ENCODE assay signal across 11 mouse cellular contexts in genomic region chr17:34347606-34348308, GRCm38 (mm10). TPM values are rescaled to one million over a fixed set of nuclear protein-coding genes. Genes with fewer than 3 reads are reported as not detected.
A peak's percentile ranks its signal among the peaks of the same experiment; 100 is the strongest.
DNase-seq lines count a peak whose midpoint lies in the region; ATAC-seq and TF ChIP-seq lines count a peak whose summit lies in the region.
"Had no signal": no experiment of that assay in that cellular context is flagged by ENCODE, and none has a peak within 500 bp of the region (broad histone marks: within the 10 kb centered on the region; RNA-seq: fewer than 3 reads in every experiment).

No protein-coding gene starts in this region.

- 0 out of 2 replicates have a peak overlapping the region, but pooled peaks have one; percentile 14 for H3K27ac ChIP-seq in layer of hippocampus, adult 2 months
- H3K27ac ChIP-seq: heart, embryonic 15.5 days had no signal

- H3K4me3 ChIP-seq in layer of hippocampus, adult 2 months = no peak overlapping the region
- H3K4me3 ChIP-seq: heart, embryonic 15.5 days had no signal

- peak; percentile 83 for ATAC-seq in megakaryocyte progenitor cell, adult 5-6 weeks (replicated peaks; ENCODE audit: poor library complexity)

- peak; percentile 7 for DNase-seq in embryo, embryonic 10.5 days (ENCODE audit: low spot score)
- no peak for DNase-seq in embryo, embryonic 10 days (ENCODE audit: low spot score)
- peak; percentile 96 for DNase-seq in A20 (ENCODE audit: low read depth, low spot score)
- DNase-seq in brain, adult 2 months (ENCODE audit: low read depth, low spot score) = peak; percentile 70
- DNase-seq in layer of hippocampus, adult 2 months (ENCODE audit: low spot score in 2 of 2) = peak; percentile 54 to 55
- DNase-seq in thymus, postnatal 0 days (ENCODE audit: low spot score) = peak; percentile 74
- no peak for DNase-seq in retina, embryonic 14.5 days (ENCODE audit: low spot score)

- no peak for TF ChIP-seq CTCF in layer of hippocampus, adult 2 months (conservative IDR thresholded peaks at IDR 0.05)

RNA-seq across cellular contexts. Expression of gene Btnl2, which starts 6.9 kb away (rescaled TPM):
- total RNA-seq in layer of hippocampus, adult 2 months (2021) = under 1 TPM; 0.51 to 0.76 TPM
- not detected in 2 replicates for total RNA-seq in megakaryocyte progenitor cell, adult 5-6 weeks (2015)
- total RNA-seq in megakaryocyte progenitor cell, adult 5-6 weeks (2017) = not detected in 2 replicates
- polyA plus RNA-seq in thymus, postnatal 0 days (2015; fragmentation: Nextera tagmentation; extraction: Ambion mirVana) = 0.22 and 0.27 TPM in 2 replicates
- polyA plus RNA-seq: G1E; heart, embryonic 15.5 days; neural tube, embryonic 11.5 days had no signal

RNA-seq across cellular contexts. Expression of gene H2-Eb2, which starts 22.3 kb away (rescaled TPM):
- not detected for total RNA-seq in layer of hippocampus, adult 2 months (2021)
- total RNA-seq in megakaryocyte progenitor cell, adult 5-6 weeks (2015) = 0.02 TPM in 1 of 2 replicates, not detected in the other
- total RNA-seq in megakaryocyte progenitor cell, adult 5-6 weeks (2017) = not detected in 2 replicates
- polyA plus RNA-seq in thymus, postnatal 0 days (2015; fragmentation: Nextera tagmentation; extraction: Ambion mirVana) = 2.3 and 3.1 TPM in 2 replicates
- polyA plus RNA-seq: G1E; heart, embryonic 15.5 days; neural tube, embryonic 11.5 days had no signal

RNA-seq across cellular contexts. Expression of gene Btnl1, which starts 29.2 kb away (rescaled TPM):
- not detected for total RNA-seq in layer of hippocampus, adult 2 months (2021)
- total RNA-seq in megakaryocyte progenitor cell, adult 5-6 weeks (2015) = not detected in 2 replicates
- not detected in 2 replicates for total RNA-seq in megakaryocyte progenitor cell, adult 5-6 weeks (2017)
- polyA plus RNA-seq in thymus, postnatal 0 days (2015; fragmentation: Nextera tagmentation; extraction: Ambion mirVana) = 0.27 and 0.29 TPM in 2 replicates
- polyA plus RNA-seq: G1E; heart, embryonic 15.5 days; neural tube, embryonic 11.5 days had no signal

RNA-seq across cellular contexts. Expression of gene H2-Eb1, which starts 42.1 kb away (rescaled TPM):
- 1 to 10 TPM; 1.0 to 1.3 TPM for total RNA-seq in layer of hippocampus, adult 2 months (2021)
- total RNA-seq in megakaryocyte progenitor cell, adult 5-6 weeks (2015) = 5.0 and 5.6 TPM in 2 replicates
- total RNA-seq in megakaryocyte progenitor cell, adult 5-6 weeks (2017) = 11.2 and 17.2 TPM in 2 replicates
- 574 and 589 TPM in 2 replicates for polyA plus RNA-seq in thymus, postnatal 0 days (2015; fragmentation: Nextera tagmentation; extraction: Ambion mirVana)
- total RNA-seq: G1E had no signal
- polyA plus RNA-seq: G1E had no signal

RNA-seq across cellular contexts. Expression of gene BC051142, which starts 50.9 kb away (rescaled TPM):
- 1 to 10 TPM; 4.1 to 7.2 TPM for total RNA-seq in layer of hippocampus, adult 2 months (2021)
- 1.7 and 4.5 TPM in 2 replicates for total RNA-seq in megakaryocyte progenitor cell, adult 5-6 weeks (2015)
- 1.0 and 2.4 TPM in 2 replicates for total RNA-seq in megakaryocyte progenitor cell, adult 5-6 weeks (2017)
- polyA plus RNA-seq in thymus, postnatal 0 days (2015; fragmentation: Nextera tagmentation; extraction: Ambion mirVana) = 0.71 and 0.94 TPM in 2 replicates
- polyA plus RNA-seq: G1E; heart, embryonic 15.5 days had no signal

Comparison
In these comparisons a context has a peak if more than half of its experiments do, and no peak if none do; other contexts are left out.
1. DNase-seq: peak in embryo, embryonic 10.5 days (single experiment), A20 (single experiment), brain, adult 2 months (single experiment), layer of hippocampus, adult 2 months (2 of 2) and thymus, postnatal 0 days (single experiment); none in embryo, embryonic 10 days (single experiment) and retina, embryonic 14.5 days (single experiment).